Mouse (Mus musculus) neutrophil, adult 59 days (primary cell): ENCODE data around the gene Gm49337. TPM values are rescaled to one million over a fixed set of nuclear protein-coding genes. Genes with fewer than 3 reads are reported as not detected.

ENCODE experiments used
- total RNA-seq, 2 experiments: library from RNA; stranded (reverse); gene quantifications; 1 replicate in 1 of 2; 2 replicates in 1 of 2; pipeline ENCODE4 v1.2.4; 2023

The Gm49337 gene
- total RNA-seq: not detected

GRCm38 (mm10) chr4:116173072-116173471, at the start of gene Gm49337, which contains the start of gene 1700042G07Rik:
TSS of gene Gm49337 (plus strand) at chr4:116173384.
TSS of gene 1700042G07Rik (plus strand) at chr4:116173372.

GRCm38 (mm10) chr4:116123602-116124519, 49.3 kb upstream of the Gm49337 start, which contains the start of the genes Rad54l and Pomgnt1:
TSS of gene Rad54l (minus strand) at chr4:116123690.
TSS of gene Pomgnt1 (plus strand) at chr4:116123840.

GRCm38 (mm10) chr4:116151238-116151637, 21.9 kb upstream of the Gm49337 start, which contains the start of gene Lurap1:
TSS of gene Lurap1 (minus strand) at chr4:116151338.

GRCm38 (mm10) chr4:116167404-116167803, 5.8 kb upstream of the Gm49337 start, which contains the start of gene Tspan1:
TSS of gene Tspan1 (minus strand) at chr4:116167601.

GRCm38 (mm10) chr4:116221140-116221851, 48.1 kb downstream of the Gm49337 start, which contains the start of gene Pik3r3:
TSS of gene Pik3r3 (plus strand) at chr4:116221618.

Other genes with a start within 250 kb of the Gm49337 start
- not detected for gene Dmbx1, start 233.5 kb upstream of the Gm49337 start, total RNA-seq
- 1 to 10 TPM; 1.1 to 1.4 TPM for gene Faah, start 155.5 kb upstream of the Gm49337 start, total RNA-seq
- gene Nsun4, start 119.5 kb upstream of the Gm49337 start, total RNA-seq: 1 to 10 TPM; 7.0 to 8.9 TPM
- 100 to 1,000 TPM; 201 to 227 TPM for gene Uqcrh, start 98.3 kb upstream of the Gm49337 start, total RNA-seq
- 10 to 100 TPM; 18.4 to 22.5 TPM for gene Lrrc41, start 98.1 kb upstream of the Gm49337 start, total RNA-seq
- gene Rad54l, start 49.7 kb upstream of the Gm49337 start, total RNA-seq: 10 to 100 TPM; 16.7 to 20.1 TPM
- gene Pomgnt1, start 49.5 kb upstream of the Gm49337 start, total RNA-seq: 1 to 10 TPM; 8.4 to 8.7 TPM
- under 1 TPM in 1 of 2 experiments, not detected in 1; 0.09 TPM for gene Lurap1, start 22.0 kb upstream of the Gm49337 start, total RNA-seq
- not detected for gene Tspan1, start 5.8 kb upstream of the Gm49337 start, total RNA-seq
- not detected for gene 1700042G07Rik, start within 50 bp of the Gm49337 start, total RNA-seq
- gene Pik3r3, start 48.2 kb downstream of the Gm49337 start, total RNA-seq: under 1 TPM; 0.13 to 0.58 TPM